Mouse (Mus musculus) kidney, adult 10 weeks (tissue): ENCODE results near the gene Zfp428. TPM values are rescaled to one million over a fixed set of nuclear protein-coding genes. Genes with fewer than 3 reads are reported as not detected.

Experiments used
- polyA plus RNA-seq: library from polyadenylated mRNA; stranded (reverse); fragments of 350-450 nt; fragmentation: Illumina TruSeq; extraction: RNeasy Lipid Tissue Mini Kit (QIAGEN cat#74804); gene quantifications from one replicate; pipeline ENCODE4 v1.2.3, GENCODE M21; 2014; ENCODE audit warnings: low read depth, low replicate concordance

The Zfp428 gene
- polyA plus RNA-seq: not detected

DNA sequence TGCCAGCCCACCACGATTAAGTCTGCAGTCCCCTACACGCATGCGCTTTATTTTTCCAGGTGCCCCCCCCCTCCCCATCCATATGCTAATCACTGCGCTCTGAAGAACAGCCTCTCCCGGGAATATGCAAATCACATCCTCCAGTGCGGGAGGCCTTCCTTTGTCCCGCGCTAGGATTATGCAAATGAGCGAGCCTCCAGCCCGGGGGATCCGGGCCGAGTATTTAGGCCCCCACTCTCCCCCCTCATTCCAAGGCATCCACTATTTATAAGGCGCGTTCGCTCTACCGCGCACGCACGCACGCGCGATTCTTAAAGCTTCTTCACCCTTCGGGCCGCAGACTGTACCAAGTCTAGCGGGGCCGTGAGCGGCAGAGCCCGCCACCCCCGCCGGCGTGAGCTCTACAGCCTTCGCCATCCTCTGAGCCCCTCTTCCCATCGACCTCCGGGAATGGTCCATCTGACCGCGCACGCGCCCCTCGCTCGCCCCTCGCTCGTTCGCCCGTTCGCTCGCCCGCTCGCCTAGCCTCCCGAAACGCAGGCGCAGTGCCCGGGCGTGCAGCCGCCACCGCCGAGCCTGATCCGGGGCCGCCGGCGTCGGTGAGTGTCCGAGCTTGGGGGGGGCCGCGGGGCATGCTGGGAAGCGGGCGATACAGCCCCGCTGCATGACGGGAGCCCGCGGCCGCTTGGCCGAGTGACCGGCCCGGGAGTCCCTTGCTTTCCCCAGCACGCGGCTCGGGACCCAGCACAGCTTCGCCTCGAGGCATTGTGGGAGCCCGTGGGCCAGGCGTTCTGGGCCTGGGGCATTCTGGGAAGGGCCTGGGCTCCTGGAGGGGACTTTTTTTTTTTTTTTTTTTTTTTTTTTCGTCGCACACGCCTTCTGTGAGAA lies at the start of gene Zfp428:
TSS of gene Zfp428 (plus strand) at position 169 of the 888 bp plus-strand sequence.

DNA sequence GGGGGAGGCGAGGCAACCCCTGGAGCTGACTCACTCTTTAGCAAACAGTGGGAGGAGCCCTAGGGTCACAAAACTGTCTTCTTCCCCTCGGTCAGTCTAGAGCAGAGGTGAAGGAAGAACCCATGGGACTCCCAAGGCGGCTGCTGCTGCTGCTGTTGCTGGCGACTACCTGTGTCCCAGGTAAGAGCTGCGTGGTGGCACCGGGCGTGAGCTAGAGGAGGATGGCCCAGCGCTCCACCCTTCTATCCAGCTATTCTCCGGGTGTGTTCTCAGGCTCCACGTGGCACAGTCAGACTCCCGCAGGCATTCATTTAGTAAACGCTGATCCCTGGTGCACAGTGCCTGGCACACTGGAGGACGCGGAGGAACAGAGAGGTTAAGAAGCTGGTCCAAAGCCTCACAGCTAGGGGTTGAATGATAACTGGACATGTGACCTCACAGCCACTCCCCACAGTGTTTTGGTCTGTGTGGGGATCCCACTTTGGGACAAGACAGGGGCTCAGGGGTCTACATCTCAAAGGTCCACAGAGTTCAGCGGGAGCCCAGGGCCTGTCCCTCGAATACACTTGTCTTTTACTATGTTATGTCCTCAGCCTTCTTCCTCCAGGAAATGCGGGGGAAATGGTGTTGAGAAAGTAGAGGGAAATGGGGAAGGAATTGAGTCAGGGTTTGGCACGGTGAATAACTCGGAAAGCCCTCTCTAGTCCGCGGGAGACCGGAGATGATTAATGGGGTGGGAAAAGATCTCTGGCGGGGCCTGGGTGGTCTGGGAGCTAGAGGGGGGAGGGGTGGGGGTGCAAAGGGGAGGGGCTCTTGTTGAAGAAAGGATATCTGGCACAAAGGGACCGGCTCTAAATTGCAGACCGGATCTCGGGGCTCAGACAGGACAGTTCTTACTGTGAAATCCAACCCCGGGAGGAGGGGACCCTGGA lies 44.2 kb upstream of the Zfp428 start, which contains the start of gene Plaur:
TSS of gene Plaur (plus strand) at position 97 of the 932 bp plus-strand sequence.

DNA sequence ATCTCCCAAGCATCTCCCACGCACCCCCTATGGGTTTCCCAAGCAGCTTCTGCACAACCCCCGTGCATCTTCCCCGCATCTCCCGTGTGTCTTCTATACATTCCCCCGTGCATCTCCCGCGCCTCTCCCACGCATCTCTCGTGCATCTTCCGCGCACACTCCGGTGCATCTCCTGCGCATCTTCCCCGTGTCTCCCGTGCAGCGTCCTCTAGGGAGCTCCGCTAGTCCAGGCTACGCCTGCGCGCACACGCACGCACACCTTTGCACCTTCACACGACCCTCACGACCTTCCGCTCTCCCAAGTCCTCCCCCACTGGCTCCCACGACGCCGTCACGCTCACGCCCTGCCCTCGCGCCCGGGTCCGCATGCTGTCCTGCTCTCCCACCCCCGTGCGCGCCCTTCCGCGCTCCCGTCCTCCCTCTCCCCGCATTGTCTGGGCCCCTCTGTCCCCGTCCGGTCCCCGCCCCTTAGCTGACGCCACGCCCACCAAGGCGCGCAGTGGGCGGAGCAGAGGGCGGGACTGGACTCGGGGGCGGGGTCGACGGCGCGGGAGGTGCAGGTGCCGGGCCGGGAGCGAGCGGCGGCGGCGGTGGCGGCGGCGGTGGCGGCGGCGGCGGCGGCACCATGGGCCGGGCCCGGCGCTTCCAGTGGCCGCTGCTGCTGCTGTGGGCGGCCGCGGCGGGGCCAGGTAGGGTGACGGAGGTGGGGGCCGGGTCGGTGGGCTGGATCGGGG lies 25.2 kb upstream of the Zfp428 start, which contains the start of gene Cadm4:
TSS of gene Cadm4 (plus strand) at position 550 of the 734 bp plus-strand sequence.

DNA sequence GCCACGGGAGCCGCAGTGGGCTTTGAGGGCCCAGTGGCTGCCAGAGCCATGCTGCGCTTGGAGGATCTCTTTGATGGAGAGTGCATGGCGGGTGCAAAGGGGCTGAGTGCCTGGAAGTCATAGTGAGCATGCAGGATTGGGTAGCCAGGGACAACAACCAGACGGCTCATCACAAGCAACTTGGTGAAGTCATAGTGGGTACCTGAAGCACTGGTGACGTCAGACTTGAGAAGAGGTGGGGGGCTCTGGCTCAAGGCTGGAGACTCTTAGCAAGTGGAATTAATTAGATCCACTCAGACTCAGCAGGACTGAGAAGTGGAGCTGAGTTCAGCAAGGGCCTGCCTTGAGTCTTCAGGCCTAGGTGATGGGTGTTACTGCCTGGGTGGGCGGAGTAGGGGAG lies 5.5 kb downstream of the Zfp428 start, which contains the start of gene AC161166.1:
TSS of gene AC161166.1 (minus strand) at position 101 of the 400 bp plus-strand sequence.

DNA sequence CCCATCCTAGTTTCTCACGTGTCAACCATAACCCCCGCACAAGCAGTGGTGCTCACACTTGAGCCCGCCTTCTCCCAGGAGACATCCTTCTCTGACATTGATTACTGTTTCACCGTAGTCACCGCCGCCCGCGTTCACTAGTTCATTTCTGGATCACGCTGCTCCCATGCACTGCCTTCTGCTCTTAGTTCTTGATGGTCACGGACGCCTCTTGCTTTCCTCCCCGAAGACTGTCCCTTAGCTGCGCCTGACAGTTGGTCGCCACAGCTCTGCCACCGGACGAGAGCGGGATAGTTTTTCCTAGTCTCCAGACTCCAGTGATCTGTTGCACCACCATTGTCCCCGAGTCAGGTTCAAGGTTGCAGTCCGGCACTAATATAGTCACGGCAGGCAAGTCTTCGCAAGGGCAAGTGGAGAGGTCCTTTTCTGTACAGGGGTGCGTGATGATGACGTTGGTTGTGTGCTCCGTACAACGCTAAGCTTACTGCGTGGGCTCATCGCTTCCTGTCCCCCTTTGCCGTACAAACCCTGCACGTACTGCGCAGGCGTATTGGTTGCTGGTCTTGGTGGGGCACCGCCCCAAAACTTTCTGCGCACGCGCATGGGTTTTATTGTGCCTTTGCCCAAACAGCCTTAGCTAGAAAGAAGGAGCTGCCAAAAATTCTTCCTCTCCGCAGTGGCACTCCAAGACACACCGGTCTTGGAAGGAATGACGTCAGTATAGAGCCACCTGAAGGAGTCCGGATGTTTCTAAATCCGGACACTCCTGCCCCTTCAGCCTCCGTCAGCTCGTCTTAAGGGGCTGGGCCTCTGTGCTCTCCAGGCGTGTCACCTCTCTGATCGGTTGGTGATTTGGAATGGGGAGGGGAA lies 23.5 kb downstream of the Zfp428 start, which contains the start of gene Irgq:
TSS of gene Irgq (plus strand) at position 628 of the 870 bp plus-strand sequence.

DNA sequence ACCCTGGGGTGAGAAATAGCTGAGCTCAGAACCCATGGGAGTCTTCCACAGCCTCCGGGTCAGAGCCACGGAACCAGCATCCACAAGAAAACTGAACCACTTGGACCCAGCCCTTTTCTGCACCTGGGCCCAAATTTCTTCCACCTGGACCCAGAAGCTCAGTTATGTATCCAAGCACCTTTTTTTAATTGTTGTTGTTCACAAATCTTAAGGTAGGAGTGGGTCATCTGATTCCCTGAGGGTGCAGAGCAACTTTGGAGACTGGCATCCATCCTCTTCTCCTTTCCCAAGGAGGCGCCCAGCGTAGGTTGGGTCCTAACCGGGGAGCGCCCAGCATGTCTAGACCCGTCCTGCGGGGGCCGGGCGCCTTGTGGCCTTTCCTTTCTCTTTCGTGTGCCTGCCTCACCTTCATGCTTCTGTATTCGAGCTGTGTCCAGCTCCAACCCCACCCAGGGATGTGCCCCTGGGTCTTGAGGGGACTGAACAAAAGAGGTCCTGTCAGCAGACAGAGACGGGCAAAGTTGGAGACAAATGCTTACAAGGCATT lies 39.3 kb downstream of the Zfp428 start, which contains the start of the genes Pinlyp and Xrcc1:
TSS of gene Pinlyp (minus strand) at position 51 of the 547 bp plus-strand sequence.
TSS of gene Xrcc1 (plus strand) at position 222 of the 547 bp plus-strand sequence.

Other genes starting within 250 kb of the Zfp428 start
- 4.8 TPM for gene Zfp93, start 236.6 kb upstream of the Zfp428 start, polyA plus RNA-seq
- gene Zfp61, start 205.8 kb upstream of the Zfp428 start, polyA plus RNA-seq: 2.3 TPM
- 2.2 TPM for gene Zfp94, start 190.3 kb upstream of the Zfp428 start, polyA plus RNA-seq
- not detected for gene Tescl, start 173.1 kb upstream of the Zfp428 start, polyA plus RNA-seq
- gene Lypd5, start 157.8 kb upstream of the Zfp428 start, polyA plus RNA-seq: not detected
- not detected for gene Kcnn4, start 136.7 kb upstream of the Zfp428 start, polyA plus RNA-seq
- gene Smg9, start 107.4 kb upstream of the Zfp428 start, polyA plus RNA-seq: not detected
- not detected for gene Irgc1, start 54.7 kb upstream of the Zfp428 start, polyA plus RNA-seq
- 1.0 TPM for gene Plaur, start 44.5 kb upstream of the Zfp428 start, polyA plus RNA-seq
- 0.97 TPM for gene Cadm4, start 25.0 kb upstream of the Zfp428 start, polyA plus RNA-seq
- gene AC161166.1, start 5.4 kb downstream of the Zfp428 start, polyA plus RNA-seq: not detected
- gene Irgq, start 23.7 kb downstream of the Zfp428 start, polyA plus RNA-seq: 6.2 TPM
- gene Pinlyp, start 39.1 kb downstream of the Zfp428 start, polyA plus RNA-seq: not detected
- gene Xrcc1, start 39.3 kb downstream of the Zfp428 start, polyA plus RNA-seq: 0.57 TPM
- 4.1 TPM for gene Ethe1, start 80.5 kb downstream of the Zfp428 start, polyA plus RNA-seq
- gene Zfp575, start 80.6 kb downstream of the Zfp428 start, polyA plus RNA-seq: not detected
- not detected for gene Phldb3, start 103.8 kb downstream of the Zfp428 start, polyA plus RNA-seq
- gene Lypd3, start 129.5 kb downstream of the Zfp428 start, polyA plus RNA-seq: not detected
- gene Tex101, start 169.7 kb downstream of the Zfp428 start, polyA plus RNA-seq: not detected
- gene BC049730, start 202.2 kb downstream of the Zfp428 start, polyA plus RNA-seq: not detected
- not detected for gene Gm4763, start 219.9 kb downstream of the Zfp428 start, polyA plus RNA-seq